Mouse (Mus musculus): ENCODE results near the gene Map2k5. TPM values are rescaled to one million over a fixed set of nuclear protein-coding genes. Genes with fewer than 3 reads are reported as not detected.

Gene Map2k5
- 21.7 and 22.8 TPM in 2 replicates for polyA plus RNA-seq (2015; fragmentation: Nextera tagmentation; extraction: Ambion mirVana)

DNA sequence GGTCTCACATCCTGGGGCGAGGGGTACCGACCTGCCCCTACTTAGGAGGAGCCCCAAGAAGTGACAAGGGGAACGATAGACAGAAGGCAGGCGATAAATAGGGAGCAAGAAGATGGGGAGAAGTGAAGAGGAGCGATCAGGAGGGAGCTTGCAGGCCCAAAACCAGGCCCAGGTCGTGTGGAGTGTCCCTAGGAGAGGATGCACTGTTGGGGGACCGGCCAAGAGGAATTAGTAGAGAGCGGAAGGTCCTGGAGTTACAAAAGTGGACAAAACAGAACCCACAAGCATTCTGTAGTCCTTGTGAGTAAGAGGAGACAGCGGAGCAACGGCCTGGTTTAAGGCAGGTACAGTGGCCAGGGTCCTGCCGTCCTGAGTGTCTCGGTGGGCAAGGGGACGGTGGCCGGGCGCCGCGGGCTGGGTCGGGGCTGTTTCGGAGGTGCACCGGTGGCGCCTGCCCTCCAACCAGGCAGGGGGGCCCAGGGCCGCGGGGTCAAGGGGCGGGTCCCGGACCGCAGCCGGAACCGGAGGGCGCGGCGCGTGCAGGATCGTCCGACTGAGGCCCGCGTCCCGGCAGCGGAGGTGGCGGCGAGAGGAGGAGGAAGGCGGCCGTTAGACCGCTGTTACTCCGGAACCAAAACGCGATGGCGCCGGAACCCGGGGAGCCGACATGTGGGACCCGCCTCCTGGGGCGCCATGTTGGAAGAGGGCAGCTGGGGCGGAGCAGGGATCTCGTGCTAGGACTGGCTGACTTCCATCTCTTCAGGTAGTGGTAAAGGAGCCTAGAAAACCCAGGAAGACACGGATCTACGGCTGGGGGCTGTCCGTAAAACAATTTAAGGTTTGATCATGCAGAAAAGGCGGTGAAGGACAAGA is at the start of gene Map2k5:
Gene Map2k5, minus strand, starts transcription at position 633 of the 873 bp plus-strand sequence.
- H3K27me3 ChIP-seq (replicated peaks; ENCODE audit: control insufficient read depth, insufficient read depth, low read length): no peaks in the 10 kb centered on the region
- H3K4me1 ChIP-seq (ENCODE audit: control insufficient read depth, insufficient read depth, low read length): peaks cover 19% of the 10 kb centered on the region
- WGBS: under 1% methylated on average over 58 of the region's 58 CpGs
- H3K9ac ChIP-seq (ENCODE audit: low read depth, low read length): peak within 1 kb of the TSS; percentile 96
- H3K36me3 ChIP-seq (ENCODE audit: control insufficient read depth, insufficient read depth, low read length): no peaks in the 10 kb centered on the region
- H3K4me2 ChIP-seq (ENCODE audit: low read depth, low read length): peak within 1 kb of the TSS; percentile 73
- no peaks in the 10 kb centered on the region for H3K9me3 ChIP-seq (ENCODE audit: control insufficient read depth, low read length)
- H3K27ac ChIP-seq (ENCODE audit: low read length): peak within 1 kb of the TSS; percentile 89
- peak; percentile 97 for ATAC-seq
- peak within 1 kb of the TSS; percentile 83 for H3K4me3 ChIP-seq (ENCODE audit: low read length)

GRCm38 (mm10) chr9:63421096-63421736 is 43.5 kb upstream of the Map2k5 start:
- Histone ChIP-seq H3K9ac (ENCODE audit: low read depth, low read length) (no peak overlapping the region), H3K27ac (ENCODE audit: low read length) (no peak overlapping the region), H3K4me1 (ENCODE audit: control insufficient read depth, insufficient read depth, low read length) (no peaks in the 10 kb centered on the region), H3K9me3 (ENCODE audit: control insufficient read depth, low read length) (no peaks in the 10 kb centered on the region), H3K27me3 (replicated peaks; ENCODE audit: control insufficient read depth, insufficient read depth, low read length) (no peaks in the 10 kb centered on the region), H3K4me2 (ENCODE audit: low read depth, low read length) (no peak overlapping the region), H3K4me3 (ENCODE audit: low read length) (no peak overlapping the region), H3K36me3 (ENCODE audit: control insufficient read depth, insufficient read depth, low read length) (no peaks in the 10 kb centered on the region)
- 46% methylated on average over 9 of the region's 9 CpGs for WGBS
- no peak for ATAC-seq

DNA sequence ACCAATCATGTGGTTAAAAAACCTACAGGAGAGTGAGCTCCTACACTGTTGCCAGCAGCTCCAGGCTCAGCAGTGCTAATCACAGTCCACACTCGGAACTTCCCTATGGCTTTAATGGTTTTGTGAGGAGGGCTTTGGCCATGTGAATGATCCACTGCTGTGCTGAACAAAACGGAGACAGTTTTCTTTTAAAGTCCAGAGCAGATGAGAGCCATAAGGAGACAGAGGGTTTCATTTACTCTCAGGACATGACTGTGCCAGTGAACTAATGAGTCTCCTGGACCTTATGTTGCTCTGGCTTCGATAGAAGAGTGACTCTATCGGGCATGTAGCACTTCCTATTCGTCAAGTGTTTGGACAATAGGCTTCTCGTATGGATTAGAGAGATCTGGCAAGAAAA is 42.7 kb upstream of the Map2k5 start:
- WGBS: 55% methylated on average over 6 of the region's 6 CpGs
- H3K27ac ChIP-seq (ENCODE audit: low read length): no peak overlapping the region
- H3K36me3 ChIP-seq (ENCODE audit: control insufficient read depth, insufficient read depth, low read length): no peaks in the 10 kb centered on the region
- ATAC-seq: no peak
- no peaks in the 10 kb centered on the region for H3K27me3 ChIP-seq (replicated peaks; ENCODE audit: control insufficient read depth, insufficient read depth, low read length)
- H3K4me3 ChIP-seq (ENCODE audit: low read length): no peak overlapping the region
- no peaks in the 10 kb centered on the region for H3K9me3 ChIP-seq (ENCODE audit: control insufficient read depth, low read length)
- no peak overlapping the region for H3K4me2 ChIP-seq (ENCODE audit: low read depth, low read length)
- no peaks in the 10 kb centered on the region for H3K4me1 ChIP-seq (ENCODE audit: control insufficient read depth, insufficient read depth, low read length)
- no peak overlapping the region for H3K9ac ChIP-seq (ENCODE audit: low read depth, low read length)

DNA sequence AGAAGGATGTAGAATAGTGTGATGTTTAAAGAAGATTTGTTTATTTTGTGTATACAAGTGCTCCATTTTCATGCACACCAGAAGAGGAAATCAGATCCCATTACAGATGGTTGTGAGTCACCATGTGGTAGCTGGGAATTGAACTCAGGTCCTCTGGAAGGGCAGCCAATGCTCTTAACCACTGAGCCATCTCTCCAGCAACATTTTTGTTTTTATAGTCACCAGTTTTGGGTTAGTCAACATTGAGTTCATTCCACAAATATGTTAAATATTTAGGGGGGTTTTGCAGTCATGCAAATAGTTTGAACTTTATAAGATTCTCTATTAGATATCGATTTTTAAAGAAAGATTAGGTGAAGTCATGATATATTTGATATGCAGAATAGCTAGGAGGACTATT is 22.5 kb upstream of the Map2k5 start:
- no peak overlapping the region for H3K27ac ChIP-seq (ENCODE audit: low read length)
- H3K27me3 ChIP-seq (replicated peaks; ENCODE audit: control insufficient read depth, insufficient read depth, low read length): no peaks in the 10 kb centered on the region
- peaks cover 4% of the 10 kb centered on the region for H3K4me1 ChIP-seq (ENCODE audit: control insufficient read depth, insufficient read depth, low read length)
- no peaks in the 10 kb centered on the region for H3K36me3 ChIP-seq (ENCODE audit: control insufficient read depth, insufficient read depth, low read length)
- ATAC-seq: no peak
- no peaks in the 10 kb centered on the region for H3K9me3 ChIP-seq (ENCODE audit: control insufficient read depth, low read length)
- no peak overlapping the region for H3K4me3 ChIP-seq (ENCODE audit: low read length)
- H3K4me2 ChIP-seq (ENCODE audit: low read depth, low read length): no peak overlapping the region
- WGBS: 92% methylated on average over 1 of the region's 1 CpGs
- no peak overlapping the region for H3K9ac ChIP-seq (ENCODE audit: low read depth, low read length)

DNA sequence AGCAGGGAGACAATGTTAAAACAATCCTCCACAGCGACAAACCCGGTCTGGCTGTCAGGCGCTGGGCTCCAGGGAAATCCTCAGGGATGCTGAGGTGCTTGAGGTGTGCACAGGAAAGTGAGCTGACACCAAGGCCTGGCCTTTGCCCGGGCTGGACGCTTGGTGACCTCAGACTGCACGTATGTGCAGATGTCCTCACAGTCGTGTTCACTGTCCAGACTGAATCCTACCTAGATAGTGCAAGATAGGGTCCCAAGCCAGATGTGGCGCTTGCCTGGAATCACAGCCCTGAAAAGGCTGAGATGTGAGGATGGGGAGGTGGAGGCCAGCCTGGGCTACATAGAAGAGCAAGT is 21.7 kb upstream of the Map2k5 start:
- 3% methylated on average over 8 of the region's 8 CpGs for WGBS
- H3K9ac ChIP-seq (ENCODE audit: low read depth, low read length): peak overlapping the region; percentile 94
- peak; percentile 63 for ATAC-seq
- no peaks in the 10 kb centered on the region for H3K9me3 ChIP-seq (ENCODE audit: control insufficient read depth, low read length)
- H3K4me2 ChIP-seq (ENCODE audit: low read depth, low read length): peak overlapping the region; percentile 80
- peaks cover 4% of the 10 kb centered on the region for H3K4me1 ChIP-seq (ENCODE audit: control insufficient read depth, insufficient read depth, low read length)
- H3K27me3 ChIP-seq (replicated peaks; ENCODE audit: control insufficient read depth, insufficient read depth, low read length): no peaks in the 10 kb centered on the region
- H3K27ac ChIP-seq (ENCODE audit: low read length): peak overlapping the region; percentile 61
- H3K36me3 ChIP-seq (ENCODE audit: control insufficient read depth, insufficient read depth, low read length): no peaks in the 10 kb centered on the region
- peak overlapping the region; percentile 95 for H3K4me3 ChIP-seq (ENCODE audit: low read length)

GRCm38 (mm10) chr9:63398611-63399462 is 21.1 kb upstream of the Map2k5 start, which contains the start of gene 2300009A05Rik:
Gene 2300009A05Rik (minus strand): TSS chr9:63399246.
- Histone ChIP-seq H3K9me3 (ENCODE audit: control insufficient read depth, low read length) (no peaks in the 10 kb centered on the region), H3K9ac (ENCODE audit: low read depth, low read length) (peak within 1 kb of the TSS; percentile 94), H3K36me3 (ENCODE audit: control insufficient read depth, insufficient read depth, low read length) (no peaks in the 10 kb centered on the region), H3K27me3 (replicated peaks; ENCODE audit: control insufficient read depth, insufficient read depth, low read length) (no peaks in the 10 kb centered on the region), H3K27ac (ENCODE audit: low read length) (peak within 1 kb of the TSS; percentile 95), H3K4me1 (ENCODE audit: control insufficient read depth, insufficient read depth, low read length) (peaks cover 4% of the 10 kb centered on the region), H3K4me2 (ENCODE audit: low read depth, low read length) (peak within 1 kb of the TSS; percentile 80), H3K4me3 (ENCODE audit: low read length) (peak within 1 kb of the TSS; percentile 95)
- under 1% methylated on average over 74 of the region's 74 CpGs for WGBS
- ATAC-seq: peak; percentile 99

DNA sequence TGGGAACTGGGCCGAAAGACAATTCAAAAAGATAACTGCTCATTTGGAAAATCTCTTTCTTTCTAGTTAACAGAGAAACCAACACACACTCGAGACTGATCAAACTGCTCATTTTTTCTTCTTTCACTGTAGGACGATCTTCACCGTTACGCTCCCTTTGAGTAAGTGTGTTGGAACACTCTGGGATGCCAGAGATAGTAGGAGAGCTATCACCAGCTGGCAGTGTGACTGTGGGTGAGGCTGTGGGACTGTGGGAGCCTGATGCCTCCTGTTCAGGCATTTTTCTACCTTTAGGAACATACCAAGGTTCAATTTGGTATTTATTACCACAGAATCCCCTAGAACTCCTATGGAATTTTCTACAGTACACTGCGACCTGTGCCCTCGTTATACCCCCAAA is 17.9 kb upstream of the Map2k5 start:
- H3K4me2 ChIP-seq (ENCODE audit: low read depth, low read length): no peak overlapping the region
- 82% methylated on average over 7 of the region's 7 CpGs for WGBS
- no peak for ATAC-seq

GRCm38 (mm10) chr9:63391307-63391706 is 13.6 kb upstream of the Map2k5 start:
- ATAC-seq: no peak
- Histone ChIP-seq H3K4me3 (ENCODE audit: low read length) (no peak overlapping the region), H3K4me1 (ENCODE audit: control insufficient read depth, insufficient read depth, low read length) (no peaks in the 10 kb centered on the region), H3K4me2 (ENCODE audit: low read depth, low read length) (no peak overlapping the region), H3K9me3 (ENCODE audit: control insufficient read depth, low read length) (no peaks in the 10 kb centered on the region), H3K36me3 (ENCODE audit: control insufficient read depth, insufficient read depth, low read length) (no peaks in the 10 kb centered on the region), H3K9ac (ENCODE audit: low read depth, low read length) (no peak overlapping the region), H3K27ac (ENCODE audit: low read length) (no peak overlapping the region), H3K27me3 (replicated peaks; ENCODE audit: control insufficient read depth, insufficient read depth, low read length) (no peaks in the 10 kb centered on the region)
- 68% methylated on average over 2 of the region's 2 CpGs for WGBS

More for the DNA sequence above, 17.9 kb upstream of the Map2k5 start:
- Histone ChIP-seq H3K27me3 (replicated peaks; ENCODE audit: control insufficient read depth, insufficient read depth, low read length) (no peaks in the 10 kb centered on the region), H3K4me1 (ENCODE audit: control insufficient read depth, insufficient read depth, low read length) (peaks cover 4% of the 10 kb centered on the region), H3K27ac (ENCODE audit: low read length) (no peak overlapping the region), H3K9ac (ENCODE audit: low read depth, low read length) (no peak overlapping the region), H3K9me3 (ENCODE audit: control insufficient read depth, low read length) (no peaks in the 10 kb centered on the region), H3K4me3 (ENCODE audit: low read length) (no peak overlapping the region), H3K36me3 (ENCODE audit: control insufficient read depth, insufficient read depth, low read length) (no peaks in the 10 kb centered on the region)

DNA sequence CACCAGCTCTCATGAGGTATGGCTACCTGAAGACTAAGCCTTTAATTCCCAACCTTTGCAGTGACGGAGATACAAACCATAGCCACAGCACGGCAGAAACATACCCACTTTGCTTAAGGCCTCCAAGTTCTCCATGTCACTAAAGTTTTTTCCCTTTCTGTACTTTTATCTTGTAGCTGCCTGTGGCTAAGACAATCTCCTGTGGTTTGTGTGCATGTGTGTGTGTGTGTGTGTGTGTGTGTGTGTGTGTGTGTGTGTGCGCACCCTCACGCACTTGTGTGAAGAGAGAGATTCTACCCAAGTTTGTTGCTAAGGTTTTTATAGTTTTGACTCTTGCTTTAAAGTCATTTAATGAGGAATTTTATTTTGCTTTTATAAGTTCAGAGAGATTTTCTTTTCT is 5.1 kb upstream of the Map2k5 start:
- H3K4me1 ChIP-seq (ENCODE audit: control insufficient read depth, insufficient read depth, low read length): peaks cover 3% of the 10 kb centered on the region
- 92% methylated on average over 4 of the region's 4 CpGs for WGBS
- no peaks in the 10 kb centered on the region for H3K36me3 ChIP-seq (ENCODE audit: control insufficient read depth, insufficient read depth, low read length)
- no peak overlapping the region for H3K27ac ChIP-seq (ENCODE audit: low read length)
- no peak overlapping the region for H3K9ac ChIP-seq (ENCODE audit: low read depth, low read length)
- no peak for ATAC-seq
- no peaks in the 10 kb centered on the region for H3K27me3 ChIP-seq (replicated peaks; ENCODE audit: control insufficient read depth, insufficient read depth, low read length)
- no peak overlapping the region for H3K4me2 ChIP-seq (ENCODE audit: low read depth, low read length)
- no peak overlapping the region for H3K4me3 ChIP-seq (ENCODE audit: low read length)
- no peaks in the 10 kb centered on the region for H3K9me3 ChIP-seq (ENCODE audit: control insufficient read depth, low read length)
